Mouse (Mus musculus) neural tube, embryonic 10.5 days (tissue): Measurements from ENCODE around the gene Fbxl3.

ENCODE experiments used
- DNase-seq: peaks from one replicate; pipeline ENCODE4 v3.0.0-alpha.2; 2017; ENCODE audit warnings: low spot score; ENCODE audit errors: extremely low spot score

Fbxl3 gene

DNA sequence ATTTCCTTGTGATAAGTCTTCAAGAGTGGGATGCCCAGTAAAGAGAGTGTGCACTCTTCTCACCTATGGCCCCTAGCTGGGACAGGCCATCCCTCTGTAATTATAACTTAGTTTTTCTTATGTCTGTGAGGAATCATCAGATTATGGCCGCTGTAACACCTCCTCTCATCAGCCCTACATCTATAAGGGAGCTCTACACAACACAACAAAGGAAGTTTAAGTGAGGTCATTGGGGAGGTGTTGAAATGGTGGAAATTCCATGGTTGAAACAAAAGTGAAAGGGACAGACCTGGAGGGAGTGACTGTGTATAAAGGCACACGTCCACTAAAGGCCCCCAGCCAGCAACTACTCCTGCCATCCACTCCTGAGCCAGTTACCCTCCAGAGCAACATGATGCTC, 52.7 kb downstream of the Fbxl3 start, which contains the start of gene Acod1:
Acod1 (plus strand) TSS at position 301 of the 400 bp plus-strand sequence.
- DNase-seq: no peak

- no peak for DNase-seq
Measured at GRCm38 (mm10) chr14:103037016-103037415, 62.4 kb downstream of the Fbxl3 start.

DNA sequence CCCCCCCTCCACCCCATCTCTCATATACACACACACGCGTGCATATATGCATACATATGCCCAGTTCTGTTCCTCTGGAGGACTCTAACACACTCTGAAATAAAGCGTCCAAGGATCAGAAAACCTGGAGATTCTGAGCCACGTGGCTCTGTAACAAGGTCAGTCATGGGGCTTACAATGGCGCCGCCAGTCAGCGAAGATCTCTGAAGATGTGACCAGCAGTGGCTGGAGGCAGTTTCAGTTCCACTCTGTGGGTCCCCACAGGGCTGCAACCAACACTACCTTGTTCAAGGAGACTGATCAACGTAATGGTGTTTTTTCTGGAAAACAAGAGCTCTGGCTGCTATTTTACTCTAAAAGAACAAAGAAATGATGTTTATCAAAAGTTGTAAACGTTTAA, 65.3 kb downstream of the Fbxl3 start:
- DNase-seq: no peak

- no peak for DNase-seq
Measured at GRCm38 (mm10) chr14:103033271-103033823, 66.0 kb downstream of the Fbxl3 start.
